Mouse (Mus musculus) thymus, adult 2 months (tissue): ENCODE measurements around the gene Syngr3.

Experiments used
- CTCF ChIP-seq: fragments of 200-500 bp; IDR thresholded peaks from 2 replicates; pipeline ENCODE4 v1.5.1; 2012; ENCODE audit warnings: mild to moderate bottlenecking, control low read depth, low read length, moderate library complexity, borderline replicate concordance; ENCODE audit not compliant: control insufficient read depth, poor library complexity, insufficient read depth; ENCODE audit errors: extremely low read depth
- POLR2A ChIP-seq: fragments of 200-500 bp; IDR thresholded peaks from 2 replicates; pipeline ENCODE4 v1.6.1; 2012; ENCODE audit warnings: mild to moderate bottlenecking, low read length, control low read depth, moderate library complexity; ENCODE audit not compliant: control insufficient read depth, poor library complexity, insufficient read depth; ENCODE audit errors: extremely low read depth

GRCm38 (mm10) chr17:24658017-24658758, 31.6 kb downstream of the Syngr3 start, which contains the start of gene Npw:
- TF ChIP-seq CTCF: no peak
- no peak for TF ChIP-seq POLR2A
